Mouse (Mus musculus) neural tube, embryonic 15.5 days (tissue): Measurements from ENCODE around the gene Acsf3. TPM values are rescaled to one million over a fixed set of nuclear protein-coding genes. Genes with fewer than 3 reads are reported as not detected.

Experiments used
- ATAC-seq: fragments of 200-750 bp; cut with Nextera tagmentation; 2 replicates; pipeline ENCODE4 v1.8.0; 2017; ENCODE audit warnings: mild to moderate bottlenecking, moderate TSS enrichment, moderate library complexity; ENCODE audit not compliant: low FRiP score
- H3K27ac ChIP-seq: fragments of 300-500 bp; sonication (generic); replicated peaks from 2 replicates; pipeline ENCODE4 v1.5.1; 2015; ENCODE audit warnings: mild to moderate bottlenecking, inconsistent platforms
- H3K27me3 ChIP-seq: fragments of 300-500 bp; sonication (generic); replicated peaks from 2 replicates; pipeline ENCODE4 v1.6.1; 2015; ENCODE audit warnings: inconsistent platforms
- H3K36me3 ChIP-seq: fragments of 300-500 bp; sonication (generic); 2 replicates; pipeline ENCODE4 v1.6.1; 2015; ENCODE audit warnings: inconsistent platforms
- H3K4me1 ChIP-seq: fragments of 300-500 bp; sonication (generic); 2 replicates; pipeline ENCODE4 v1.6.1; 2015; ENCODE audit warnings: inconsistent platforms
- H3K4me2 ChIP-seq: fragments of 300-500 bp; sonication (generic); 2 replicates; pipeline ENCODE4 v1.6.1; 2015; ENCODE audit warnings: inconsistent platforms, mild to moderate bottlenecking, moderate library complexity
- H3K4me3 ChIP-seq: fragments of 300-500 bp; sonication (generic); replicated peaks from 2 replicates; pipeline ENCODE4 v1.5.1; 2015; ENCODE audit warnings: mild to moderate bottlenecking, inconsistent platforms
- H3K9ac ChIP-seq: fragments of 300-500 bp; sonication (generic); replicated peaks from 2 replicates; pipeline ENCODE4 v1.6.1; 2015; ENCODE audit warnings: mild to moderate bottlenecking, inconsistent platforms
- H3K9me3 ChIP-seq: fragments of 300-500 bp; sonication (generic); replicated peaks from 2 replicates; pipeline ENCODE4 v1.6.1; 2016; ENCODE audit warnings: inconsistent platforms
- WGBS: fragments of 180-500 bp; shearing (Covaris S2); methylation state at CpG from one replicate; pipeline ENCODE4 v1.1.7; 2015; ENCODE audit warnings: mixed read lengths; 5-methylcytosine and 5-hydroxymethylcytosine counted together
- polyA plus RNA-seq: library from polyadenylated mRNA; unstranded; fragments of >200 nt; fragmentation: Nextera tagmentation; extraction: Ambion mirVana; gene quantifications from 2 replicates; pipeline ENCODE4 v1.2.1, GENCODE M21; 2015

Gene Acsf3
- polyA plus RNA-seq, result 15.2 and 20.3 TPM in 2 replicates

- Histone ChIP-seq H3K4me2 (peak within 1 kb of the TSS; percentile 95), H3K4me1 (peaks cover 20% of the 10 kb centered on the region), H3K4me3 (peak within 1 kb of the TSS; percentile 77), H3K9ac (peak within 1 kb of the TSS; percentile 90), H3K36me3 (peaks cover 7% of the 10 kb centered on the region; the same call in 1 of the 2 replicates), H3K27ac (peak within 1 kb of the TSS; percentile 60; the same call in 1 of the 2 replicates), H3K9me3 (no peaks in the 10 kb centered on the region), H3K27me3 (peaks cover 9% of the 10 kb centered on the region; the same call in 1 of the 2 replicates)
- WGBS, result 2% methylated on average over 50 of the region's 50 CpGs
- peak; percentile 75; the same call in 1 of the 2 replicates for ATAC-seq
These were observed at the start of gene Acsf3 for GRCm38 (mm10) chr8:122775285-122776155. Gene Acsf3 (plus strand): TSS chr8:122775486.

- 76% methylated on average over 2 of the region's 2 CpGs for WGBS
- no peak for ATAC-seq
These were observed 48.5 kb upstream of the Acsf3 start for GRCm38 (mm10) chr8:122726789-122727188.

GRCm38 (mm10) chr8:122727412-122727811, 47.9 kb upstream of the Acsf3 start:
- ATAC-seq, result no peak
- Histone ChIP-seq H3K27me3 (0 out of 2 replicates have a peak, but pooled peaks cover 2% of the 10 kb centered on the region), H3K4me1 (peaks cover 10% of the 10 kb centered on the region; the same call in 1 of the 2 replicates), H3K9ac (no peak overlapping the region), H3K36me3 (no peaks in the 10 kb centered on the region), H3K27ac (no peak overlapping the region), H3K4me2 (no peak overlapping the region), H3K9me3 (no peaks in the 10 kb centered on the region), H3K4me3 (no peak overlapping the region)
- WGBS, result 62% methylated on average over 5 of the region's 5 CpGs

More at GRCm38 (mm10) chr8:122726789-122727188, 48.5 kb upstream of the Acsf3 start:
- H3K9ac ChIP-seq, result no peak overlapping the region
- no peak overlapping the region for H3K4me2 ChIP-seq
- no peak overlapping the region for H3K27ac ChIP-seq
- H3K9me3 ChIP-seq, result no peaks in the 10 kb centered on the region
- H3K4me3 ChIP-seq, result no peak overlapping the region
- 0 out of 2 replicates have a peak, but pooled peaks cover 2% of the 10 kb centered on the region for H3K27me3 ChIP-seq
- no peaks in the 10 kb centered on the region for H3K36me3 ChIP-seq
- H3K4me1 ChIP-seq, result peaks cover 10% of the 10 kb centered on the region; the same call in 1 of the 2 replicates

DNA sequence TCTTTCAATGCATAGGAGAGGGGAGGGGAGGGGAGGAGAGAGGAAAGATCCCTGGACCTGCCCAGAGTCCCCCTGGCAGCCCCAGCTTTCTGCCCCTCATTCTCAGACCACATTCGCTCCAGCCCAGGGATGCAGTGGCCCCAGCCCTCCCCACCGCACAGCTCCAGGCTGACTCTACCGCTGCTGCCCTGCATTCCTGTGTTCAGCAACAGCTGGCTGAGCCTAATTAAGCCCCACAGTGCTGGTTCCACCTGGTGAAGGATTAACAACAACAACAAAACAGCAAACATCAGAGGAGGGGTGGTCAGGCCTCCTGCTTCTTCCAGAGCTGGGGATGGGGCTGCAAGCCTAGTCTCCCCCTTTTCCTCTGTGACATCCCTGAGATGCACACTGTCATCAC, 46.7 kb upstream of the Acsf3 start:
- no peak for ATAC-seq
- H3K4me3 ChIP-seq, result no peak overlapping the region
- no peaks in the 10 kb centered on the region for H3K9me3 ChIP-seq
- 9% methylated on average over 3 of the region's 3 CpGs for WGBS
- H3K9ac ChIP-seq, result no peak overlapping the region
- H3K4me2 ChIP-seq, result no peak overlapping the region
- 0 out of 2 replicates have a peak overlapping the region, but pooled peaks have one; percentile 24 for H3K27ac ChIP-seq
- peaks cover 12% of the 10 kb centered on the region; the same call in 1 of the 2 replicates for H3K4me1 ChIP-seq
- 0 out of 2 replicates have a peak, but pooled peaks cover 2% of the 10 kb centered on the region for H3K27me3 ChIP-seq
- H3K36me3 ChIP-seq, result no peaks in the 10 kb centered on the region

GRCm38 (mm10) chr8:122735110-122735509, 40.2 kb upstream of the Acsf3 start:
- 56% methylated on average over 3 of the region's 3 CpGs for WGBS
- peaks cover 63% of the 10 kb centered on the region for H3K4me1 ChIP-seq
- H3K27ac ChIP-seq, result peak overlapping the region; percentile 89
- no peak overlapping the region for H3K4me2 ChIP-seq
- ATAC-seq, result no peak
- no peak overlapping the region for H3K4me3 ChIP-seq
- H3K27me3 ChIP-seq, result no peaks in the 10 kb centered on the region
- H3K9ac ChIP-seq, result no peak overlapping the region
- H3K36me3 ChIP-seq, result no peaks in the 10 kb centered on the region
- H3K9me3 ChIP-seq, result no peaks in the 10 kb centered on the region

DNA sequence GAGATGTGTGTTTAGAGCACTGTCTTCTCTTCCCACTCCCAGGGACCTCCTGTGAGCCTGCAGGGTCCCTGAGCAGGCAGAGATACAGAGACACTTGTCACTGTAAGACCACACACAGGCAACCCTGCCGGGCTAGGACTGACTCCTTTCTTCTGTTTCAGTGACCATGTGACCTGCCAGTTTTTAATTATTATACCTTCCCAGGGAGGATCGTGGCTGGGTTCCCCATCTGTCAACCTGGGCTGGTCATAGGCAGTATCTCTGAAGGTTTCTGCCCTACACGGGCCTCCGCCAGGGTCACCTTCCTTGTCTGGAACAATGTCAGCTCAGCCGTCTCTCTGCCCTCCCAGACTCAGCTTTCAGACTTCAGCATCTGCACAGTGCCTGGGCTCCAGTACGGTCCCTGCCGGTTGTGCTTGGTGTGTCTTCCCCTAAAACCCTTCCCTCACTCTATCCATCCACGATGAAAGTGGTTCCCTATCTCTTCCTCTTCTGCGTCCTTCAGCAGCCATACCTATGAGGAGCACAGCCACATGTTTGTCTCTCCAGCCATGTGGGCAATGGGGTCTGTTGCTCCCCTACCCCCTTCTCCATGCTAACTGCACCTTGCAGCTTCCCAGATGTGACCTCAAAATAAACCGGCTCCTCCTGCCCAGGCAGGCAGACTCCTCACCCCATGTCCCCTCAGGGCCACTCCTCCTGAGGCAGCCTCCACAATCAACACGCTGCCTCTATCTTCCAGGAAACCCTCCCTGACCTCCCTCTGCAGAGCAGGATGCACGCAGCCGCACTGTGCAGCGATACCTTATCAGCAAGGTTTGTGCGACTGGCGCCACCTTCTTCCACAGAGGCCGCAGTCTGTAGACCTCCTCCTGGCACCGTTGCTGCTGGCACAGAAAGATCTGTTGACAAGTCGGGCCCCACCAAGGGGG, 39.5 kb upstream of the Acsf3 start:
- Histone ChIP-seq H3K27ac (peak overlapping the region; percentile 89), H3K4me2 (no peak overlapping the region), H3K27me3 (no peaks in the 10 kb centered on the region), H3K9ac (no peak overlapping the region), H3K9me3 (no peaks in the 10 kb centered on the region), H3K4me1 (peaks cover 70% of the 10 kb centered on the region), H3K4me3 (no peak overlapping the region), H3K36me3 (no peaks in the 10 kb centered on the region)
- no peak for ATAC-seq
- WGBS, result 46% methylated on average over 19 of the region's 19 CpGs

DNA sequence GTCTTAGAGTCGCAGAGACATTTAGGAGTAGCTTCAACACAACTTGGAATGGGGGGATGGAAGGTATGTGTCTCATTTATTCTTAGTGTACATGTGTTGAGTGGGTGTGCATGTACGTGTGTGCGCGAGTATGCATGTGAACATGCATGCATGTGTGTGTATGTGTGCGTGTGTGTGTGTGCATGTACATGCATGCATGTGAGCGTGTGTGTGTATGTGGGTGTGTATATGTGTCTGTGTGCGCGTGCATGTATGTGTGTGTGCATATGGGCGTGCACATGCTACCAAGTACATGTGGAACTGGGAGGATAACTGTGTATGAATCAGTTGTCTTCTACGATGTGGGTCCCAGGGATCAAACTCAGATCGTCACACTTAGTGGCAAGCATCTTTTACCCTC, 38.7 kb upstream of the Acsf3 start:
- no peak overlapping the region for H3K4me2 ChIP-seq
- no peaks in the 10 kb centered on the region for H3K27me3 ChIP-seq
- H3K4me3 ChIP-seq, result no peak overlapping the region
- ATAC-seq, result no peak
- no peak overlapping the region for H3K9ac ChIP-seq
- 91% methylated on average over 11 of the region's 11 CpGs for WGBS
- no peaks in the 10 kb centered on the region for H3K9me3 ChIP-seq
- peak overlapping the region; percentile 89 for H3K27ac ChIP-seq
- peaks cover 78% of the 10 kb centered on the region for H3K4me1 ChIP-seq
- H3K36me3 ChIP-seq, result no peaks in the 10 kb centered on the region

DNA sequence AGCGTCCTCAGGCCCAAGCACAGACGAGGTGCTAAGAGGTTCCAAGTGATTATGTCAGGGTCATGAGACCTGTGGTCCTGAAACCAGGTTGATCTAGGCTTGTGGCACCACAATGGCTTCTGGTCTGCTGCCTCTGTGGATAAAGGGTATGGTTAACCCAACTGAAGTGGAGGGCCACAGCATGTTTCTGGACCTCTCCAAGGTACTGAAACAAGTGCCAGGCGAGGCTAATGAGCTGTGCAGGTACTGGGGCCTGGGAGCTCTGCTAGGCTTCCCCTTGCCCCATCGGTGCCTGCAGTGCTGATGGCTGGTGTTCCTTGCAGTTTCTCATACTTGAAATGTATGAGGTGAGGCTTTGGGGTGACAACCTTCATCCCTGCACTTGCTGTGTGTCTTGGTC, 38.2 kb upstream of the Acsf3 start:
- Histone ChIP-seq H3K27ac (peak overlapping the region; percentile 89), H3K9ac (no peak overlapping the region), H3K27me3 (no peaks in the 10 kb centered on the region), H3K9me3 (no peaks in the 10 kb centered on the region), H3K4me1 (peaks cover 82% of the 10 kb centered on the region), H3K4me3 (no peak overlapping the region), H3K4me2 (no peak overlapping the region), H3K36me3 (no peaks in the 10 kb centered on the region)
- 54% methylated on average over 4 of the region's 4 CpGs for whole genome bisulfite sequencing
- ATAC-seq, result no peak

- WGBS, result 41% methylated on average over 6 of the region's 6 CpGs
These were observed 37.4 kb upstream of the Acsf3 start for GRCm38 (mm10) chr8:122737886-122738285.

GRCm38 (mm10) chr8:122739102-122739725, 36.1 kb upstream of the Acsf3 start:
- Histone ChIP-seq H3K27ac (peak overlapping the region; percentile 89), H3K4me3 (no peak overlapping the region), H3K4me1 (peaks cover 97% of the 10 kb centered on the region), H3K9ac (no peak overlapping the region), H3K4me2 (no peak overlapping the region; the same call in none of the 2 replicates), H3K27me3 (no peaks in the 10 kb centered on the region), H3K36me3 (no peaks in the 10 kb centered on the region), H3K9me3 (no peaks in the 10 kb centered on the region)
- 17% methylated on average over 11 of the region's 11 CpGs for WGBS
- ATAC-seq, result no peak

More at GRCm38 (mm10) chr8:122737886-122738285, 37.4 kb upstream of the Acsf3 start:
- Histone ChIP-seq H3K4me2 (no peak overlapping the region), H3K27me3 (no peaks in the 10 kb centered on the region), H3K36me3 (no peaks in the 10 kb centered on the region), H3K4me3 (no peak overlapping the region), H3K9ac (no peak overlapping the region), H3K4me1 (peaks cover 90% of the 10 kb centered on the region), H3K27ac (peak overlapping the region; percentile 89), H3K9me3 (no peaks in the 10 kb centered on the region)
- peak; percentile 54 for ATAC-seq

DNA sequence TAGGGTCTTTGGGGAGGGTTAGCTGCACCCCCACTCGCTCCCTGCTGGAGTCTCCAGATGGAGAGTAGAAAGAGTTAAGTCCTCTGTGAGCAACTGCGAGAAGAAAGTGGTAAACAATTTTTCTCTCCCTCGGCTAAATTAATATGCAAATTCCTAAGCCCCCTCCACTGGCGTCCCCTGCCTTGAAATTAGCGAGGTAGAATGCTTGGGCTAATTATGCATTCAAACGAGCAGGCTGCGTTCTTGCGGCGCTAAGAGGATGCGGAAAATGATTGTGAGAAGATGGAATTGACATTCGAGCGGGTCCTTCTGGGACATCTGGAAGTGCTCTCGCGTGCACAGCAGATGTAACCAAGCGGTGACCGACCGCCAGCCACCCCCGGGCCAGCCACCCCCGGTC, 32.8 kb upstream of the Acsf3 start:
- H3K4me1 ChIP-seq, result peaks cover 97% of the 10 kb centered on the region
- peak; percentile 12; the same call in 1 of the 2 replicates for ATAC-seq
- 10% methylated on average over 19 of the region's 19 CpGs for WGBS

More for the DNA sequence above, 32.8 kb upstream of the Acsf3 start:
- Histone ChIP-seq H3K27me3 (no peaks in the 10 kb centered on the region), H3K36me3 (no peaks in the 10 kb centered on the region), H3K27ac (peak overlapping the region; percentile 93), H3K4me3 (no peak overlapping the region), H3K9ac (peak overlapping the region; percentile 17; the same call in 1 of the 2 replicates), H3K4me2 (peak overlapping the region; percentile 39), H3K9me3 (no peaks in the 10 kb centered on the region)
